Mouse (Mus musculus) CH12.LX (cell line): ENCODE measurements at regions not wholly inside any gene's neighbourhood (a gene's known extent, or its start where the extent isn't known, plus 50 kb on each side); places are given as distances from the start of the nearest gene placed in this dataset.

Source experiments
- DNase-seq: peaks from one replicate; pipeline ENCODE4 v3.0.0-alpha.2; 2013; ENCODE audit errors: extremely low read depth
- H3K27ac ChIP-seq: 2 replicates; pipeline ENCODE4 v1.5.1; 2012; ENCODE audit warnings: low read depth, mild to moderate bottlenecking, control low read depth, moderate library complexity; ENCODE audit not compliant: insufficient read depth
- H3K27me3 ChIP-seq: replicated peaks from 2 replicates; pipeline ENCODE3; 2012; ENCODE audit warnings: inconsistent platforms
- H3K36me3 ChIP-seq, 2 experiments: replicated peaks in 1 of 2; 2 replicates each; pipeline versions ENCODE3 to v1.6.1; 2012; ENCODE audit warnings: inconsistent platforms in 1 of 2, low read length in 1 of 2, mild to moderate bottlenecking in 1 of 2, mixed read lengths in 1 of 2, moderate library complexity in 1 of 2; ENCODE audit not compliant: control insufficient read depth in 1 of 2, insufficient read depth in 1 of 2
- H3K4me1 ChIP-seq, 2 experiments: 2 replicates each; pipeline ENCODE4 v1.6.1; 2012; ENCODE audit warnings: inconsistent platforms in 1 of 2, moderate library complexity in 1 of 2; ENCODE audit not compliant: insufficient read depth in 2 of 2, control insufficient read depth in 1 of 2
- H3K4me2 ChIP-seq: 2 replicates; pipeline ENCODE4 v1.6.1; 2012; ENCODE audit warnings: low read depth, mild to moderate bottlenecking, control low read depth; ENCODE audit not compliant: poor library complexity, insufficient read depth, severe bottlenecking
- H3K4me3 ChIP-seq, 3 experiments: fragments of 150-350 bp in 1 of 3; sonication (generic) in 1 of 3; replicated peaks in 1 of 3; 2 replicates each; pipeline versions ENCODE3 to v1.5.1; 2011 to 2012; ENCODE audit warnings: low read depth in 2 of 3, low read length in 2 of 3, mild to moderate bottlenecking in 2 of 3, moderate library complexity in 2 of 3, control low read depth in 1 of 3, improper control_type of control experiment in 1 of 3, inconsistent platforms in 1 of 3, mixed read lengths in 1 of 3; ENCODE audit not compliant: poor library complexity in 1 of 3
- H3K79me2 ChIP-seq: replicated peaks from 2 replicates; pipeline ENCODE4 v1.6.1; 2012; ENCODE audit warnings: mild to moderate bottlenecking, moderate library complexity; ENCODE audit not compliant: control insufficient read depth, poor library complexity, insufficient read depth, severe bottlenecking; ENCODE audit errors: extremely low read depth
- H3K9ac ChIP-seq: 2 replicates; pipeline ENCODE4 v1.6.1; 2012; ENCODE audit warnings: low read depth, mild to moderate bottlenecking, control low read depth, moderate library complexity; ENCODE audit not compliant: insufficient read depth
- H3K9me3 ChIP-seq: replicated peaks from 2 replicates; pipeline ENCODE3; 2012; ENCODE audit warnings: low read length, inconsistent platforms, mixed read lengths
- CHD1 ChIP-seq: IDR thresholded peaks from 2 replicates; pipeline ENCODE4 v1.6.1; 2012; ENCODE audit warnings: low read depth, low read length, improper control_type of control experiment, inconsistent platforms
- CTCF ChIP-seq, 2 experiments: IDR thresholded peaks in 1 of 2; conservative IDR thresholded peaks in 1 of 2; 2 replicates each; pipeline ENCODE4 v1.5.1; 2011 to 2012; ENCODE audit warnings: low read depth in 2 of 2, low read length in 2 of 2, improper control_type of control experiment in 1 of 2, inconsistent platforms in 1 of 2, mild to moderate bottlenecking in 1 of 2, moderate library complexity in 1 of 2
- ELF1 ChIP-seq: IDR thresholded peaks from 2 replicates; pipeline ENCODE4 v1.6.1; 2014; ENCODE audit warnings: low read depth, mild to moderate bottlenecking, inconsistent platforms, low read length, improper control_type of control experiment
- EP300 ChIP-seq: IDR thresholded peaks from 2 replicates; pipeline ENCODE4 v1.6.1; 2011; ENCODE audit warnings: low read length, improper control_type of control experiment
- HCFC1 ChIP-seq: IDR thresholded peaks from 2 replicates; pipeline ENCODE4 v1.6.1; 2012; ENCODE audit warnings: low read depth, mild to moderate bottlenecking, inconsistent platforms, low read length, improper control_type of control experiment
- IRF4 ChIP-seq: IDR thresholded peaks from 2 replicates; pipeline ENCODE4 v1.6.1; 2014; ENCODE audit warnings: low read depth, mild to moderate bottlenecking, inconsistent platforms, low read length, improper control_type of control experiment
- JUN ChIP-seq: IDR thresholded peaks from 2 replicates; pipeline ENCODE4 v1.6.1; 2011; ENCODE audit warnings: low read depth, mild to moderate bottlenecking, low read length, improper control_type of control experiment, moderate library complexity; ENCODE audit not compliant: insufficient read depth
- JUND ChIP-seq: conservative IDR thresholded peaks from 2 replicates; pipeline ENCODE4 v1.6.1; 2011; ENCODE audit warnings: low read depth, low read length, improper control_type of control experiment
- KAT2A ChIP-seq: IDR thresholded peaks from 2 replicates; pipeline ENCODE4 v1.6.1; 2012; ENCODE audit warnings: low read length, improper control_type of control experiment, inconsistent platforms; ENCODE audit not compliant: insufficient replicate concordance
- MAFK ChIP-seq: IDR thresholded peaks from 2 replicates; pipeline ENCODE4 v1.6.1; 2011; ENCODE audit warnings: low read length, improper control_type of control experiment; ENCODE audit not compliant: insufficient replicate concordance
- MAX ChIP-seq: IDR thresholded peaks from 2 replicates; pipeline ENCODE4 v1.6.1; 2011; ENCODE audit warnings: low read length, improper control_type of control experiment
- MAZ ChIP-seq: IDR thresholded peaks from 2 replicates; pipeline ENCODE4 v1.6.1; 2012; ENCODE audit warnings: low read depth, mild to moderate bottlenecking, inconsistent platforms, low read length, improper control_type of control experiment, moderate library complexity
- MEF2A ChIP-seq: IDR thresholded peaks from 2 replicates; pipeline ENCODE4 v1.6.1; 2014; ENCODE audit warnings: low read depth, mild to moderate bottlenecking, inconsistent platforms, low read length, improper control_type of control experiment, borderline replicate concordance
- MXI1 ChIP-seq: IDR thresholded peaks from 2 replicates; pipeline ENCODE4 v1.6.1; 2011; ENCODE audit warnings: mild to moderate bottlenecking, low read depth, low read length, improper control_type of control experiment
- NELFE ChIP-seq: IDR thresholded peaks from 2 replicates; pipeline ENCODE4 v1.6.1; 2011; ENCODE audit warnings: low read depth, low read length, improper control_type of control experiment
- NRF1 ChIP-seq: IDR thresholded peaks from 2 replicates; pipeline ENCODE4 v1.6.1; 2014; ENCODE audit warnings: low read depth, mild to moderate bottlenecking, inconsistent platforms, low read length, improper control_type of control experiment, moderate library complexity
- PAX5 ChIP-seq: IDR thresholded peaks from 2 replicates; pipeline ENCODE4 v1.6.1; 2012; ENCODE audit warnings: low read length, inconsistent platforms, mixed read lengths
- POLR2A ChIP-seq: IDR thresholded peaks from 2 replicates; pipeline ENCODE4 v1.6.1; 2011; ENCODE audit warnings: low read depth, mild to moderate bottlenecking, improper control_type of control experiment, low read length
- POLR2AphosphoS2 ChIP-seq: IDR thresholded peaks from 2 replicates; pipeline ENCODE4 v1.6.1; 2011; ENCODE audit warnings: low read depth, low read length, improper control_type of control experiment
- RAD21 ChIP-seq: IDR thresholded peaks from 2 replicates; pipeline ENCODE4 v1.6.1; 2011; ENCODE audit warnings: low read depth, mild to moderate bottlenecking, low read length, improper control_type of control experiment, moderate library complexity
- RCOR1 ChIP-seq: conservative IDR thresholded peaks from 2 replicates; pipeline ENCODE4 v1.6.1; 2012; ENCODE audit warnings: low read depth, mild to moderate bottlenecking, inconsistent platforms, low read length, improper control_type of control experiment
- SIN3A ChIP-seq: IDR thresholded peaks from 2 replicates; pipeline ENCODE4 v1.6.1; 2012; ENCODE audit warnings: low read length, improper control_type of control experiment, inconsistent platforms
- SMC3 ChIP-seq: IDR thresholded peaks from 2 replicates; pipeline ENCODE4 v1.6.1; 2011; ENCODE audit warnings: low read depth, low read length, improper control_type of control experiment
- TBP ChIP-seq: conservative IDR thresholded peaks from 2 replicates; pipeline ENCODE4 v1.6.1; 2011; ENCODE audit warnings: low read depth, low read length, improper control_type of control experiment
- ZC3H11A ChIP-seq: IDR thresholded peaks from 2 replicates; pipeline ENCODE4 v1.6.1; 2012; ENCODE audit warnings: low read depth, mild to moderate bottlenecking, inconsistent platforms, low read length, improper control_type of control experiment
- ZNF384 ChIP-seq: IDR thresholded peaks from 2 replicates; pipeline ENCODE4 v1.6.1; 2012; ENCODE audit warnings: low read depth, low read length, improper control_type of control experiment, inconsistent platforms
- dilution Hi-C: fragments of 300-500 bp; cut with MboI; formaldehyde crosslinking; loops from 2 replicates; pipeline ENCODE4 v1.14.3; 2020; ENCODE audit warnings: low sequenced_read_pairs; ENCODE audit not compliant: extremely low pct_unique_long_range_greater_than_20kb, extremely low pct_ligation_motif_present
- in situ Hi-C: fragments of 300-500 bp; cut with MboI; formaldehyde crosslinking; loops from 3 replicates; pipeline ENCODE4 v1.14.3; 2019; ENCODE audit warnings: low sequenced_read_pairs, low pct_ligation_motif_present, low pct_unique_long_range_greater_than_20kb, mixed read lengths

- H3K36me3 ChIP-seq = no peaks in the 10 kb centered on the region
- no peak for DNase-seq
- H3K27me3 ChIP-seq = no peaks in the 10 kb centered on the region
- H3K4me1 ChIP-seq = no peaks in the 10 kb centered on the region
- no peaks in the 10 kb centered on the region for H3K79me2 ChIP-seq
- in situ Hi-C loops = no loop called here
- no peaks in the 10 kb centered on the region for H3K9me3 ChIP-seq
- no peak overlapping the region for H3K27ac ChIP-seq
- no peak overlapping the region for H3K4me3 ChIP-seq
- dilution Hi-C loops = no loop called here
- no peak overlapping the region for H3K4me2 ChIP-seq
- TF ChIP-seq MAZ (no peak), ZNF384 (no peak)
- TF ChIP-seq, all 38 proteins: peak for 0
- no peak overlapping the region for H3K9ac ChIP-seq
Measured at GRCm38 (mm10) chr9:85609152-85609551, 140.0 kb downstream of the Ibtk start.

- Histone ChIP-seq H3K4me2 (no peak overlapping the region), H3K36me3 (no peaks in the 10 kb centered on the region), H3K79me2 (no peaks in the 10 kb centered on the region), H3K4me3 (no peak overlapping the region), H3K27me3 (no peaks in the 10 kb centered on the region), H3K9me3 (no peaks in the 10 kb centered on the region), H3K9ac (no peak overlapping the region), H3K4me1 (0 out of 4 replicates have a peak, but pooled peaks cover 4% of the 10 kb centered on the region in 2 experiments), H3K27ac (no peak overlapping the region)
- in situ Hi-C loops = loop anchor here (25.0 kb wide), 2 partner anchors 260 to 810 kb away; partner anchors contain the start of gene Tent5a
- dilution Hi-C loops = no loop called here
- no peak for TF ChIP-seq JUN
- no peak for TF ChIP-seq PAX5
- TF ChIP-seq IRF4 = no peak
- TF ChIP-seq EP300 = no peak
- no peak for TF ChIP-seq CHD1
- TF ChIP-seq MXI1 = no peak
- TF ChIP-seq SMC3 = peak; percentile 55
- TF ChIP-seq ZC3H11A = 0 out of 2 replicates have a peak, but pooled peaks have one; percentile 14
- no peak for TF ChIP-seq SIN3A
- peak; percentile 38 to 77 for TF ChIP-seq CTCF (conservative IDR thresholded peaks at IDR 0.05 in 1 of 2, IDR thresholded peaks at IDR 0.05 in 1 of 2; ENCODE audit: low read depth in 2 of 2, low read length in 2 of 2)
- TF ChIP-seq MEF2A = no peak
- no peak for TF ChIP-seq MAZ
- no peak for TF ChIP-seq JUND
- no peak for TF ChIP-seq HCFC1
- no peak for TF ChIP-seq POLR2AphosphoS2
- no peak for TF ChIP-seq NELFE
- TF ChIP-seq RAD21 = peak; percentile 81
- no peak for TF ChIP-seq MAFK
- TF ChIP-seq POLR2A = no peak
- TF ChIP-seq KAT2A = no peak
- TF ChIP-seq MAX = no peak
- no peak for TF ChIP-seq RCOR1
- TF ChIP-seq TBP = no peak
- TF ChIP-seq NRF1 = no peak
- TF ChIP-seq ELF1 = no peak
- peak; percentile 67 for DNase-seq
Measured at GRCm38 (mm10) chr9:85596959-85597358, 152.2 kb downstream of the Ibtk start.
